Comparison of ENCODE assay signal across 29 mouse cellular contexts in genomic region chr19:32104217-32104616, GRCm38 (mm10). TPM values are rescaled to one million over a fixed set of nuclear protein-coding genes. Genes with fewer than 3 reads are reported as not detected.
A peak's percentile ranks its signal among the peaks of the same experiment; 100 is the strongest.
DNase-seq lines count a peak whose midpoint lies in the region; ATAC-seq and TF ChIP-seq lines count a peak whose summit lies in the region.
"Had no signal": no experiment of that assay in that cellular context is flagged by ENCODE, and none has a peak within 500 bp of the region (broad histone marks: within the 10 kb centered on the region; RNA-seq: fewer than 3 reads in every experiment).

No protein-coding gene starts in this region.

- no peak overlapping the region for H3K9ac ChIP-seq in intestine, embryonic 15.5 days
- H3K9ac ChIP-seq in stomach, postnatal 0 days (ENCODE audit: low read length), result no peak overlapping the region
- H3K9ac ChIP-seq: forebrain, embryonic 13.5 days; heart, embryonic 15.5 days; hindbrain, embryonic 12.5 days; limb, embryonic 13.5 days; lung, embryonic 15.5 days; neural tube, embryonic 12.5 days had no signal

- no peaks in the 10 kb centered on the region for H3K36me3 ChIP-seq in intestine, embryonic 15.5 days
- H3K36me3 ChIP-seq in stomach, postnatal 0 days (ENCODE audit: control insufficient read depth, insufficient read depth, low read length), result no peaks in the 10 kb centered on the region
- H3K36me3 ChIP-seq: heart, embryonic 10.5 days; heart, embryonic 15.5 days; hindbrain, embryonic 12.5 days; limb, embryonic 13.5 days; lung, embryonic 15.5 days; midbrain, embryonic 10.5 days; neural tube, embryonic 12.5 days had no signal

- no peak overlapping the region for H3K4me2 ChIP-seq in intestine, embryonic 15.5 days (replicated peaks)
- H3K4me2 ChIP-seq in stomach, postnatal 0 days (replicated peaks; ENCODE audit: low read depth), result no peak overlapping the region
- H3K4me2 ChIP-seq: forebrain, embryonic 13.5 days; heart, embryonic 15.5 days; hindbrain, embryonic 12.5 days; limb, embryonic 13.5 days; liver, embryonic 11.5 days; lung, embryonic 15.5 days; neural tube, embryonic 12.5 days had no signal

- H3K9me3 ChIP-seq in intestine, embryonic 15.5 days, result no peaks in the 10 kb centered on the region
- no peaks in the 10 kb centered on the region for H3K9me3 ChIP-seq in stomach, postnatal 0 days (ENCODE audit: control insufficient read depth, low read length)
- H3K9me3 ChIP-seq: forebrain, embryonic 13.5 days; heart, embryonic 10.5 days; heart, embryonic 15.5 days; hindbrain, embryonic 12.5 days; limb, embryonic 13.5 days; lung, embryonic 15.5 days; midbrain, embryonic 10.5 days; neural tube, embryonic 12.5 days had no signal

- H3K27ac ChIP-seq in intestine, embryonic 15.5 days, result peak overlapping the region; percentile 42; the same call in 1 of the 2 replicates
- H3K27ac ChIP-seq in stomach, postnatal 0 days (replicated peaks), result peak overlapping the region; percentile 76; the same call in 1 of the 2 replicates
- H3K27ac ChIP-seq: forebrain, embryonic 13.5 days; heart, embryonic 10.5 days; heart, embryonic 15.5 days; hindbrain, embryonic 12.5 days; layer of hippocampus, adult 2 months; left cerebral cortex, adult 2 months; limb, embryonic 13.5 days; lung, embryonic 15.5 days; midbrain, embryonic 10.5 days; neural tube, embryonic 12.5 days had no signal

- H3K4me1 ChIP-seq in intestine, embryonic 15.5 days (replicated peaks), result 0 out of 2 replicates have a peak, but pooled peaks cover 4% of the 10 kb centered on the region
- H3K4me1 ChIP-seq in stomach, postnatal 0 days (replicated peaks; ENCODE audit: control insufficient read depth, insufficient read depth), result 0 out of 2 replicates have a peak, but pooled peaks cover 3% of the 10 kb centered on the region

- no peak overlapping the region for H3K4me3 ChIP-seq in intestine, embryonic 15.5 days (replicated peaks)
- no peak overlapping the region for H3K4me3 ChIP-seq in stomach, postnatal 0 days (ENCODE audit: low read depth, low read length)
- H3K4me3 ChIP-seq: erythroblast, embryonic 14.5 days; forebrain, embryonic 13.5 days; heart, embryonic 10.5 days; heart, embryonic 15.5 days; hindbrain, embryonic 12.5 days; layer of hippocampus, adult 2 months; left cerebral cortex, adult 2 months; limb, embryonic 13.5 days; lung, embryonic 15.5 days; midbrain, embryonic 10.5 days; myocyte; neural tube, embryonic 12.5 days had no signal

- ATAC-seq in cerebellum, adult (ENCODE audit: insufficient number of reproducible peaks, low FRiP score, low TSS enrichment), result peak; percentile 43; the same call in 1 of the 2 replicates
- ATAC-seq in intestine, embryonic 15.5 days, result peak; percentile 51
- peak; percentile 82 for ATAC-seq in stomach, postnatal 0 days (ENCODE audit: low FRiP score, low TSS enrichment)
- ATAC-seq: activated CD4-positive, CD25-positive, alpha-beta regulatory T cell, adult 4 months; forebrain, embryonic 13.5 days had no signal

- TF ChIP-seq CTCF in stomach, postnatal 0 days (IDR thresholded peaks at IDR 0.05; ENCODE audit: low read depth), result no peak

- no peak for DNase-seq in cerebellum, postnatal 4 days (ENCODE audit: low spot score in 2 of 2)
- peak; percentile 22 to 31 for DNase-seq in cerebellum, postnatal 10 days
- peak; percentile 63 for DNase-seq in stomach, postnatal 0 days (ENCODE audit: low spot score)
- DNase-seq in gastrocnemius, postnatal 10 days, result no peak
- DNase-seq in left cerebral cortex, adult 9 months (ENCODE audit: low spot score in 2 of 2), result no peak
- DNase-seq: adrenal gland, adult 2 months; adrenal gland, postnatal 36 days; embryo, embryonic 11 days; gastrocnemius, postnatal 14 days; kidney, adult 2 months; kidney, postnatal 36 days; right cerebral cortex, adult 18-20 months had no signal

- H3K27me3 ChIP-seq in intestine, embryonic 15.5 days (replicated peaks), result no peaks in the 10 kb centered on the region
- no peaks in the 10 kb centered on the region for H3K27me3 ChIP-seq in stomach, postnatal 0 days (ENCODE audit: control insufficient read depth, insufficient read depth, low read length)
- H3K27me3 ChIP-seq: CH12.LX; forebrain, embryonic 13.5 days; heart, embryonic 15.5 days; hindbrain, embryonic 12.5 days; lung, embryonic 15.5 days; neural tube, embryonic 12.5 days had no signal

- no peak for TF ChIP-seq EP300 in stomach, postnatal 0 days (optimal IDR thresholded peaks at IDR 0.05)

- WGBS in intestine, embryonic 15.5 days, result 49% methylated on average over 4 of the region's 4 CpGs
- 61% methylated on average over 4 of the region's 4 CpGs for WGBS in stomach, postnatal 0 days

RNA-seq across cellular contexts. Expression of gene Asah2, which starts 3.8 kb away (rescaled TPM):
- 2.8 and 3.4 TPM in 2 replicates for polyA plus RNA-seq in intestine, embryonic 15.5 days (2015; fragmentation: Nextera tagmentation; extraction: Ambion mirVana)
- polyA plus RNA-seq in stomach, postnatal 0 days (2015; fragmentation: Nextera tagmentation; extraction: Ambion mirVana), result 4.4 and 5.5 TPM in 2 replicates
- 10 to 100 TPM in 1 of 2 experiments, 1 to 10 TPM in 1; 9.6 to 11.4 TPM for total RNA-seq in gastrocnemius, postnatal 10 days (2021)

Comparison
In these comparisons a context has a peak if more than half of its experiments do, and no peak if none do; other contexts are left out.
1. DNase-seq: peak in cerebellum, postnatal 10 days (2 of 2) and stomach, postnatal 0 days (single experiment); none in cerebellum, postnatal 4 days (0 of 2), gastrocnemius, postnatal 10 days (single experiment) and left cerebral cortex, adult 9 months (0 of 2).
2. Peak in every context shown above with its lines, with median percentiles within 50 percentile points of each other: ATAC-seq.